Mouse (Mus musculus) cerebellum, adult 2 months (tissue): ENCODE measurements at regions not wholly inside any gene's neighbourhood (a gene's known extent, or its start where the extent isn't known, plus 50 kb on each side); places are given as distances from the start of the nearest gene placed in this dataset.

Experiments used
- CTCF ChIP-seq: fragments of 200-500 bp; IDR thresholded peaks from 2 replicates; pipeline ENCODE4 v1.5.1; 2011; ENCODE audit warnings: low read depth, mild to moderate bottlenecking, control low read depth, low read length, moderate library complexity, borderline replicate concordance; ENCODE audit not compliant: insufficient read depth
- POLR2A ChIP-seq: fragments of 200-500 bp; IDR thresholded peaks from 2 replicates; pipeline ENCODE4 v1.6.1; 2011; ENCODE audit warnings: low read length, control low read depth, borderline replicate concordance; ENCODE audit not compliant: insufficient read depth

- TF ChIP-seq CTCF, result no peak
- TF ChIP-seq POLR2A, result no peak
These were observed 437.2 kb upstream of the Klf6 start for GRCm38 (mm10) chr13:5424110-5424509.
